Mouse (Mus musculus): Measurements from ENCODE around the gene Tut7. TPM values are rescaled to one million over a fixed set of nuclear protein-coding genes. Genes with fewer than 3 reads are reported as not detected.
A peak's percentile ranks its signal among the peaks of the same experiment; 100 is the strongest.

The Tut7 gene
- 35.5 and 36.5 TPM in 2 replicates for polyA plus RNA-seq (2012; rRNA removed)

DNA sequence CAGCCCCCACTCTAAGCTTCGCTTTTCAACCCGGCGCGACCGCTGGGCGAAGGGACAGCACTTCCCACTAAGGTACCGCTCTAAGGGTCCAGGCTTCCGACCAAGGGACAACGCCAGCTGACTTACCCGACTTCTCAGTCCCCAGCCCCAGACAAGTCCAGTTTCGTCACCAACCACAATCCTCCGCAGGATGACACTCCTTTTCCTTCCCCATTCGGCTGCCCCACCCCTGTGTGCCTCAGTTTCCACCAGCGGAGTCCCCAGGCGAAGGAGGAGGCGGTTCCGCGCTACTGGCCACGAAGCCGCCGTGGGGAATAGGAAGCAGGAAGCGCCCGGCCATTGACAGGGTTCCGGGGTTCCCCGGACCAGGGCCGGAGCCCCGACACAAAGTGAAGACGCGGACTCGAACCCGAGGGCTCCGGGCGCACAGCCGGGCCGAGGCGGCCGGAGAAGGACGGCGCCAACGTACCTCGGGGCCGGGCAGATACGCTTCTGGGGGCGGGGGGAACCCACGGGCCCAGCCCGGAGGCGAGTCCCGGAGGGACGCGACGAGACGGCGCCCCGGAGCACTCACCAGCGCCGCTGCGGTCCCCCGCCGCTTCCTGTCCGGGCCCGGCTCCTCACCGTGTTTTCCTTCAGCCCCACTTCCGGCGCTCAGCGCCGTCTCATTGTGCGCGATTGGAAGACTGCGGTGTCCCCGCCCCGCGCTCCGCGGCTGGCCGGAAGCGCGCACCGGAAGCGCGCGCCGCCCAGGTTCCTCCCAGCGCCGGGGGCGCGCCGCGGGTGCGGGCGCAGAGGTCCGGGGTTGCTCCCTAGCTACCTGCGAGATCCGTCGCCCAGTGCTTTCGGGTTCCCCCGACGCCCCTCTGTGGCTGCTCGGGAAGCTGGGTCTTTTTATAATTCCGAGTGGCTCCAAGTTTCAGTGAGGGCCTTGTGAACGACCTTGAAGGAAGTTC is at the start of gene Tut7:
Tut7 (minus strand) TSS at position 641 of the 956 bp plus-strand sequence.
- under 1% methylated on average over 98 of the region's 100 CpGs for WGBS
- DNase-seq, result peak; percentile 92 to 94
- no peak for TF ChIP-seq CTCF (IDR thresholded peaks at IDR 0.05; ENCODE audit: borderline replicate concordance, insufficient read depth, low read depth, low read length)
- peak; percentile 80 for TF ChIP-seq POLR2A (IDR thresholded peaks at IDR 0.05; ENCODE audit: borderline replicate concordance, insufficient read depth, low read length)
- H3K27me3 ChIP-seq (ENCODE audit: control insufficient read depth, insufficient read depth, low read length), result no peaks in the 10 kb centered on the region
- peak within 1 kb of the TSS; percentile 85 for H3K27ac ChIP-seq (ENCODE audit: insufficient read depth, low read length)
- peaks cover 14% of the 10 kb centered on the region for H3K4me1 ChIP-seq (ENCODE audit: control insufficient read depth, insufficient read depth, low read length)
- H3K4me3 ChIP-seq (replicated peaks; ENCODE audit: insufficient read depth, low read depth, low read length), result peak within 1 kb of the TSS; percentile 90

DNA sequence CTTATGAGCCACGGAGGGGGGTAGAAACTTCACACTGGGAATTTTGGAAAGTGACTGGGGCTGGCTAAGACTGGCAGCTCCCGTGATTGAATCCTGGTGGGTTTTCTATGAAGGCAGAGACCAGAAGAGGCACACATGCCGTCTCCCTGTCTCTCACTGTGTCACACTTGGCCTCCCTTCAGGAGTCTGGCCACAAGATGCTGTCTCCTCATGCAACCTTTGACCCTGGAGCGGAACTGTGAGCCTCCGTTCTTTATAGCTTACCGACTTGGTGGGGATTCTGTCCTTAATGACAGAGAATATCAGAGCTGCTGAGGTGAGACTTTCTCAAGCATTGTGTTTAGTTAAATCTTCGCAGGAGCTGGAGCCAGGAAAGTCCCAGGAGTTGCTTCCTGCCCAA is 49.5 kb upstream of the Tut7 start:
- TF ChIP-seq CTCF (IDR thresholded peaks at IDR 0.05; ENCODE audit: borderline replicate concordance, insufficient read depth, low read depth, low read length) (no peak), POLR2A (IDR thresholded peaks at IDR 0.05; ENCODE audit: borderline replicate concordance, insufficient read depth, low read length) (no peak)
- WGBS, result 21% methylated on average over 7 of the region's 7 CpGs
- Histone ChIP-seq H3K27ac (ENCODE audit: insufficient read depth, low read length) (no peak overlapping the region), H3K4me1 (ENCODE audit: control insufficient read depth, insufficient read depth, low read length) (no peaks in the 10 kb centered on the region), H3K4me3 (replicated peaks; ENCODE audit: insufficient read depth, low read depth, low read length) (no peak overlapping the region), H3K27me3 (ENCODE audit: control insufficient read depth, insufficient read depth, low read length) (no peaks in the 10 kb centered on the region)
- no peak for DNase-seq

DNA sequence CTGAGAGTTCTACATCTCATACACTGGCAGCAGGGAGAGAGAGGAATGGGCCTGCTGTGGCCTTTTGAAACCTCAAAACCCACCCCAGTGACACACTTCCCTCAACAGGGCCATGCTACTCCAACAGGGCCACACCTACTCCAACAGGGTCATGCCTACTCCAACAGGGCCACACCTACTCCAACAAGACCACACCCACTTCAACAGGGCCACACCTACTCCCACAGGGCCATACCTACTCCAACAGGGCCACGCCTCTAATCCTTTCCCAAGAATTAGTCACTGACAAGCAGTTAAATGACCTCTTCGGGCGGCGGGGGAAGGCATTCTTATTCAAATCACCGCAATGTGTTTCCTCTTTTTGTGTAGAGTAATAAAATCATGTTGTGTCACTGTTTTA is 47.1 kb upstream of the Tut7 start:
- TF ChIP-seq CTCF (IDR thresholded peaks at IDR 0.05; ENCODE audit: borderline replicate concordance, insufficient read depth, low read depth, low read length), result no peak
- no peak for TF ChIP-seq POLR2A (IDR thresholded peaks at IDR 0.05; ENCODE audit: borderline replicate concordance, insufficient read depth, low read length)
- Histone ChIP-seq H3K4me1 (ENCODE audit: control insufficient read depth, insufficient read depth, low read length) (no peaks in the 10 kb centered on the region), H3K27ac (ENCODE audit: insufficient read depth, low read length) (no peak overlapping the region), H3K27me3 (ENCODE audit: control insufficient read depth, insufficient read depth, low read length) (no peaks in the 10 kb centered on the region), H3K4me3 (replicated peaks; ENCODE audit: insufficient read depth, low read depth, low read length) (no peak overlapping the region)
- no peak for DNase-seq
- WGBS, result 95% methylated on average over 5 of the region's 5 CpGs

DNA sequence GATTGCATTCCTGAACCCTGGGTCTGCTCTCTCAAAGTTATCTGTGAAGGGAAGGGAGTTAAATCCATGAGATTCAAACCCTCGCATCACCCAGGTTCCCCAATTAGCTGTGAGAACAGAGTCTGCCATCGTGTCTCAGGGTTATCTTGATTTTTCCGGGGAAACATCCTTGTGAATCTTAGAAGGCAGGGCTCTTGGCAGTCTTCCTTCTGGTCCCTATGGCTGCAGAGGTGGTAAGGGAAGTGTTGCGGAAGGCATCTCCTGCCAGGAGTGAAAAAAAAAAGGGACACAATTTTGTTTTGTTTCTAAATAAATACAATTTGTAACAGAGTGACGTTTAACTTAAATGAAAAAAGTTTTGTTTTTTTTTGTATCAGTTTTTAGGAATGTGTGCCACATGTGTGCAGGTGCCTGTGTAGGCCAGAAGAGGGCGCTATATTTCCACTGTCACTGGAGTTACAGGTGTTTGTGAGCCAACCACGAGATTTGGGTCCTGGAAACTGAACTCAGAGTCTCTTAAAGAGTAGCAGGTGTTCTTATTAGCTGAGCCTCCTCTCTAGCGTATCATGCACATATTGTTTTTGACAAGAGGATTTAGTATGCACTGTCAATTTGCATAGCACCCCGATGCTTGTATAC is 45.2 kb upstream of the Tut7 start:
- 52% methylated on average over 9 of the region's 9 CpGs for WGBS
- no peaks in the 10 kb centered on the region for H3K27me3 ChIP-seq (ENCODE audit: control insufficient read depth, insufficient read depth, low read length)
- H3K27ac ChIP-seq (ENCODE audit: insufficient read depth, low read length), result no peak overlapping the region
- no peak for DNase-seq
- H3K4me3 ChIP-seq (replicated peaks; ENCODE audit: insufficient read depth, low read depth, low read length), result no peak overlapping the region
- TF ChIP-seq CTCF (IDR thresholded peaks at IDR 0.05; ENCODE audit: borderline replicate concordance, insufficient read depth, low read depth, low read length), result no peak
- TF ChIP-seq POLR2A (IDR thresholded peaks at IDR 0.05; ENCODE audit: borderline replicate concordance, insufficient read depth, low read length), result no peak
- H3K4me1 ChIP-seq (ENCODE audit: control insufficient read depth, insufficient read depth, low read length), result no peaks in the 10 kb centered on the region

DNA sequence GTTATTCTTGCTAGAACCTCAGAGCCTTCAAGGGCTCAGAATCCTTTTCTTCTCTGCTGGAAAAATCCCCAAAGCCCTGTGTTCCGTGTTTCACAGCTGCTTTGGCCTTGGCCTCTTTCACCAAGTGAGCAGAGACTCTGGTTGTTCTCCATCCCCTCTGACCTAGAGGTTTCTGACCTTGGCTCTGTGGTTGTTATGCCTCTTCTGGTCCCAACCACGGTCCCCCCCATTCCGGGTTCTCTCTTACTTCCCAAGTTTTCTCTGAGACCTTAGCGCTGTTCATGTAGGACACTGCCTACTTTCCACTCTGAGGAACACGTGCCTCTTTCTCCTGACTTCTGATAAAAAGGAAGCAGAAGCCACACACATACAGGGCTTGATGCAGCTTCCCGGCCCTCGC is 44.2 kb upstream of the Tut7 start:
- 89% methylated on average over 7 of the region's 7 CpGs for WGBS
- no peak for DNase-seq

DNA sequence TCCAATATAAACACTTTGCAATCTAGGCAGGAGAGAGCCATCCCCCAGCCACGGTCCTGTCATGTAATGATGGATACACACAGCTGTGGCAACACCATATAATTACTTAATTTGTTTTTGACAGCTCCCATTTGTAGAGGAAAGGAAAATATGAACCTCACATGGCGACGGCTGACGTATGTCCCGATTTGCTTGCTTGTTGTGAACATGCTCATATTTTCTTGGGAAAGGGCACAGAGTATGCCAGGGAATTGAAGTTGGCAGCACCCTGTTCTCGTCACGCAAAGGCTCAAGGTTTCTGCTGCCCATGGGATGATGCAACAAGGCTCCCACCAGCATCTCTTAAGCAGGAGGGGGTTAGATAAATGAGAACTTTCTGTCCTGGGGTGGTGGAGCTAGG is 36.6 kb upstream of the Tut7 start:
- 38% methylated on average over 7 of the region's 7 CpGs for WGBS

More for the DNA sequence above, 44.2 kb upstream of the Tut7 start:
- no peak for TF ChIP-seq CTCF (IDR thresholded peaks at IDR 0.05; ENCODE audit: borderline replicate concordance, insufficient read depth, low read depth, low read length)
- TF ChIP-seq POLR2A (IDR thresholded peaks at IDR 0.05; ENCODE audit: borderline replicate concordance, insufficient read depth, low read length), result no peak
- Histone ChIP-seq H3K4me1 (ENCODE audit: control insufficient read depth, insufficient read depth, low read length) (no peaks in the 10 kb centered on the region), H3K4me3 (replicated peaks; ENCODE audit: insufficient read depth, low read depth, low read length) (no peak overlapping the region), H3K27me3 (ENCODE audit: control insufficient read depth, insufficient read depth, low read length) (no peaks in the 10 kb centered on the region), H3K27ac (ENCODE audit: insufficient read depth, low read length) (no peak overlapping the region)

DNA sequence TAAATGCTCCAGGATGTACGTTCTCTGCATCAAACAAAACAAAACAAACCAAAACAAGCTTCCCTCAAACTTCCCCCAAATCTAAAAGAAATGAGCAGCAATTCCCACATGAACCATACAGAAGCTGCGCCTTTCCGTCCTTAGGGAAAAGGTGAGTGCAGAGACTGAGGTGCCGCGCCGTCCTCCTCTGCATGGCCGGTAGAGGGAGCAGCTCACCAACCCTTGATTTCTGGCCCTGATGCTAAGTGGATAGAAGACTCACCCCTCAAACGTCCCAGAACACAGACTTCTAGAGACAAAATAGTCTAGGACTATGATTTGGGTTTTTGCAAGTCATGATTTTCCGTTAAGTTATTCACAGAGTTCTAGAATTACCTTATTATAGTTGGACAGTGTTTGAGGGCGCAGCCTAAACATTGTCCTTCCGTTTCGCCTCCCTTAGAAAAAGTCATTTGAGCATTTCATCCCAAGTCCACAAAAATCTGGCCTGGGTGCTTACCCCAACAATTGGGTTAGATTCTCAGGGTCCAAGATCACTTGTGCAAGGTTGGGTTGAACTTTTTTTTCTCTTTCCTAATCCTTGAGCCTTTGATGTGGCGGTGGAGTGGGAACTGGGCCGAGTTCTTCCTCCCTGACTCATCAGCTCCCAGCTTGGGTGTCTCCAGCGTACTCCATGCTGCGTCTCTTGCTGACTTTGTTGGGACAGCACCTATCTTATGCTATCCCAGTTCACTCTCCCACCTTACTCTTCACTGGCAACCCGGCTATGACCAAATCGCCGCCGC is 33.5 kb upstream of the Tut7 start:
- Histone ChIP-seq H3K4me1 (ENCODE audit: control insufficient read depth, insufficient read depth, low read length) (no peaks in the 10 kb centered on the region), H3K27ac (ENCODE audit: insufficient read depth, low read length) (no peak overlapping the region), H3K4me3 (replicated peaks; ENCODE audit: insufficient read depth, low read depth, low read length) (no peak overlapping the region), H3K27me3 (ENCODE audit: control insufficient read depth, insufficient read depth, low read length) (no peaks in the 10 kb centered on the region)
- WGBS, result 59% methylated on average over 20 of the region's 20 CpGs
- peak; percentile 12 to 30 for DNase-seq
- TF ChIP-seq POLR2A (IDR thresholded peaks at IDR 0.05; ENCODE audit: borderline replicate concordance, insufficient read depth, low read length) (no peak), CTCF (IDR thresholded peaks at IDR 0.05; ENCODE audit: borderline replicate concordance, insufficient read depth, low read depth, low read length) (peak; percentile 79)

More for the DNA sequence above, 36.6 kb upstream of the Tut7 start:
- Histone ChIP-seq H3K27me3 (ENCODE audit: control insufficient read depth, insufficient read depth, low read length) (no peaks in the 10 kb centered on the region), H3K4me3 (replicated peaks; ENCODE audit: insufficient read depth, low read depth, low read length) (no peak overlapping the region), H3K27ac (ENCODE audit: insufficient read depth, low read length) (no peak overlapping the region), H3K4me1 (ENCODE audit: control insufficient read depth, insufficient read depth, low read length) (no peaks in the 10 kb centered on the region)
- no peak for TF ChIP-seq POLR2A (IDR thresholded peaks at IDR 0.05; ENCODE audit: borderline replicate concordance, insufficient read depth, low read length)
- no peak for TF ChIP-seq CTCF (IDR thresholded peaks at IDR 0.05; ENCODE audit: borderline replicate concordance, insufficient read depth, low read depth, low read length)
- DNase-seq, result no peak
